Mouse (Mus musculus): ENCODE results near the gene Armc5. TPM values are rescaled to one million over a fixed set of nuclear protein-coding genes. Genes with fewer than 3 reads are reported as not detected.

Gene Armc5
- total RNA-seq, 1 experiment from 2014 or later = 9.1 TPM

GRCm38 (mm10) chr7:128244410-128245025 is 7.4 kb downstream of the Armc5 start:
- no peak for ATAC-seq (replicated peaks; ENCODE audit: insufficient number of reproducible peaks, low FRiP score, low TSS enrichment, poor library complexity, severe bottlenecking)

GRCm38 (mm10) chr7:128245547-128245946 is 8.4 kb downstream of the Armc5 start:
- no peak for ATAC-seq (replicated peaks; ENCODE audit: insufficient number of reproducible peaks, low FRiP score, low TSS enrichment, poor library complexity, severe bottlenecking)

GRCm38 (mm10) chr7:128246496-128247391 is 9.6 kb downstream of the Armc5 start, which contains the start of gene Tgfb1i1:
Gene Tgfb1i1 (plus strand): TSS chr7:128246812.
- no peak for ATAC-seq (replicated peaks; ENCODE audit: insufficient number of reproducible peaks, low FRiP score, low TSS enrichment, poor library complexity, severe bottlenecking)

GRCm38 (mm10) chr7:128247443-128247842 is 10.3 kb downstream of the Armc5 start:
- ATAC-seq (replicated peaks; ENCODE audit: insufficient number of reproducible peaks, low FRiP score, low TSS enrichment, poor library complexity, severe bottlenecking) = peak; percentile 62; the same call in 1 of the 2 replicates

- ATAC-seq (replicated peaks; ENCODE audit: insufficient number of reproducible peaks, low FRiP score, low TSS enrichment, poor library complexity, severe bottlenecking) = no peak
These were observed 11.2 kb downstream of the Armc5 start for GRCm38 (mm10) chr7:128248081-128249042.

GRCm38 (mm10) chr7:128249998-128250397 is 12.9 kb downstream of the Armc5 start:
- ATAC-seq (replicated peaks; ENCODE audit: insufficient number of reproducible peaks, low FRiP score, low TSS enrichment, poor library complexity, severe bottlenecking) = no peak

- ATAC-seq (replicated peaks; ENCODE audit: insufficient number of reproducible peaks, low FRiP score, low TSS enrichment, poor library complexity, severe bottlenecking) = no peak
These were observed 14.8 kb downstream of the Armc5 start for GRCm38 (mm10) chr7:128251946-128252345.

- no peak for ATAC-seq (replicated peaks; ENCODE audit: insufficient number of reproducible peaks, low FRiP score, low TSS enrichment, poor library complexity, severe bottlenecking)
These were observed 15.5 kb downstream of the Armc5 start for GRCm38 (mm10) chr7:128252609-128253008.

GRCm38 (mm10) chr7:128254978-128255377 is 17.8 kb downstream of the Armc5 start:
- no peak for ATAC-seq (replicated peaks; ENCODE audit: insufficient number of reproducible peaks, low FRiP score, low TSS enrichment, poor library complexity, severe bottlenecking)

GRCm38 (mm10) chr7:128255757-128256156 is 18.6 kb downstream of the Armc5 start:
- no peak for ATAC-seq (replicated peaks; ENCODE audit: insufficient number of reproducible peaks, low FRiP score, low TSS enrichment, poor library complexity, severe bottlenecking)

GRCm38 (mm10) chr7:128256783-128257334 is 19.7 kb downstream of the Armc5 start:
- ATAC-seq (replicated peaks; ENCODE audit: insufficient number of reproducible peaks, low FRiP score, low TSS enrichment, poor library complexity, severe bottlenecking) = no peak

- ATAC-seq (replicated peaks; ENCODE audit: insufficient number of reproducible peaks, low FRiP score, low TSS enrichment, poor library complexity, severe bottlenecking) = no peak
These were observed 28.3 kb downstream of the Armc5 start, which contains the start of gene Slc5a2 for GRCm38 (mm10) chr7:128265411-128265810. Gene Slc5a2 (plus strand): TSS chr7:128265657.

GRCm38 (mm10) chr7:128266056-128266455 is 28.9 kb downstream of the Armc5 start:
- ATAC-seq (replicated peaks; ENCODE audit: insufficient number of reproducible peaks, low FRiP score, low TSS enrichment, poor library complexity, severe bottlenecking) = no peak

GRCm38 (mm10) chr7:128267391-128267790 is 30.2 kb downstream of the Armc5 start:
- no peak for ATAC-seq (replicated peaks; ENCODE audit: insufficient number of reproducible peaks, low FRiP score, low TSS enrichment, poor library complexity, severe bottlenecking)

- ATAC-seq (replicated peaks; ENCODE audit: insufficient number of reproducible peaks, low FRiP score, low TSS enrichment, poor library complexity, severe bottlenecking) = no peak
These were observed 30.7 kb downstream of the Armc5 start for GRCm38 (mm10) chr7:128267813-128268212.

GRCm38 (mm10) chr7:128270431-128270850 is 33.3 kb downstream of the Armc5 start:
- no peak for ATAC-seq (replicated peaks; ENCODE audit: insufficient number of reproducible peaks, low FRiP score, low TSS enrichment, poor library complexity, severe bottlenecking)

- no peak for ATAC-seq (replicated peaks; ENCODE audit: insufficient number of reproducible peaks, low FRiP score, low TSS enrichment, poor library complexity, severe bottlenecking)
These were observed 34.4 kb downstream of the Armc5 start for GRCm38 (mm10) chr7:128271496-128271895.

GRCm38 (mm10) chr7:128276051-128276450 is 38.9 kb downstream of the Armc5 start:
- no peak for ATAC-seq (replicated peaks; ENCODE audit: insufficient number of reproducible peaks, low FRiP score, low TSS enrichment, poor library complexity, severe bottlenecking)
